Mouse (Mus musculus): Measurements from ENCODE around the gene Glp2r.
A peak's percentile ranks its signal among the peaks of the same experiment; 100 is the strongest.

The Glp2r gene

GRCm38 (mm10) chr11:67663437-67663836 is 107.5 kb downstream of the Glp2r start:
- no peak for DNase-seq (ENCODE audit: extremely low spot score)

GRCm38 (mm10) chr11:67661465-67661864 is 109.5 kb downstream of the Glp2r start:
- no peak for DNase-seq (ENCODE audit: extremely low spot score)

- peak; percentile 62 for DNase-seq (ENCODE audit: extremely low spot score)
Observed at GRCm38 (mm10) chr11:67657685-67658382, 113.1 kb downstream of the Glp2r start.

DNA sequence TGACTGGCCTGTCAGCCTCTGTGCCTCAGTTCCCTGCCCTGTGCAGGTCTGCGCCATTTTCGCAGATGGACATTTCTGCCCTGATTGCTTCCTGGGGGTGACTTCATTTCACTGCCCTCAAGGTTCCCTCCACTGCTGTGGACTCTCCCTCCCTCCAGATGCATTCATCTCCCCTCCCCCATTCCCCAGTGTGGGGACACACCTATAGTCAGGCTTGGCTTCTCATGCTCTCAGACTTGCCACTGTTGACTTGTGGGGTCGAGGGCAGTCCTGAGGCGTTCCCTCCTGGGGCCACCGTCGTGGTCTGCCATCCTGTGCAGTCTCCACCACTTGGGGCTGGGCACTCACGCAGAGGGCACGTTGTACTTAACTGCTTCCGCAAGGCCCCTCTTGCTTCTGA is 114.1 kb downstream of the Glp2r start:
- no peak for DNase-seq (ENCODE audit: extremely low spot score)

DNA sequence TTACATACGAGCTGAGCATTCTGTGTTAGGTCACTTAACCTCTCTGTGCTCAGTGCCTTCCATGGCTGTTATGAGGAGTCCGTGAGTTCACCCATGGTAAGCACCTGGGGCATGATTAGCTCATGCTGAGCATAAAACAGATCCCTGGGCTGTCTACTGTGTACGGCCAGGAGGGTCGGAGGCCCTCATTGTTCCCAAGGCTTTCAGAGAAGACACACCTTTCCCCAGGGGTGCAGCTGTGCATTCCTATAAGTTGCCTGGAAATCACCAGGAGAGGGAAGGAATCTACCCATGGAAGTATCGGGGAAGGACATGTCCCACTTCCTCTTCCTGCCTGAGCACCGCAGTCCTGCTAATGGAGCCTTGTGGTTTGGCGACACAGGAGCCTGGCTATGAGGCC is 114.6 kb downstream of the Glp2r start:
- DNase-seq (ENCODE audit: extremely low spot score) = no peak

DNA sequence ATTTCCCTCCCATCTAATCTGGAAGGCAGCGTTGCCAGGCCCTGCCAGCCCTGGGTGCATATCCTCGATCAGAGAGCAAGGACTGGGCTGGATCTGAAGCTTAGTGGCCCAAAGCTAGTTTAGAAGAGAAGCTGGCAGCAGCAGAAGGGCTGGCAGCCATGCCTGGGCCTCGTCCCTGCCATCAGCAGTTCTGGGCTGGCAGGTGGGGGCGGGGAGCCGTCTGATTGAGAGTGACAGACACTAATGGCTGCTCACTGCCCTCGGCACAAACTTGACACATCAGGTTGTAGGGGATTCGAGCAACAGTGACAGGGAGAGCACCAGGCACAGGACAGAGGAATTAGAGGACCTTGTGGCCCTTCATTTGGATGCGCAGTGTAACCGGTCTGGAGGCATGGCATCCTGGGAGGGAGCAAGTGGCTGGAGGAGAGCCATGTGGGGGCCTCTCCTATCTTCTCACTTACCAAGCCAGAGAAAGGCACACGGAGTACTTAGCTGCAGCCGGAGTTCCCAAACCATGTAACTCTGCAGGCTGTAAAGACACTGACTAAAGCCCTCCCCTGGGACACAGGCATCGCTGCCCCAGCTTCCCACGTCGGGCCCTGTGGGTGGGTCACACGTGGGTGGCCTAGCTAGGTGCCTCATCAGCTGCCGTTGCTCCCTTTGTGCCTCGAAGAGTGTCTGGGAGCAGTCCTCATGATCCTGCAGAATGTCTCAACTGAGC is 115.6 kb downstream of the Glp2r start:
- no peak for DNase-seq (ENCODE audit: extremely low spot score)

GRCm38 (mm10) chr11:67654514-67654913 is 116.4 kb downstream of the Glp2r start:
- DNase-seq (ENCODE audit: extremely low spot score) = no peak

GRCm38 (mm10) chr11:67653521-67654090 is 117.3 kb downstream of the Glp2r start:
- DNase-seq (ENCODE audit: extremely low spot score) = no peak

DNA sequence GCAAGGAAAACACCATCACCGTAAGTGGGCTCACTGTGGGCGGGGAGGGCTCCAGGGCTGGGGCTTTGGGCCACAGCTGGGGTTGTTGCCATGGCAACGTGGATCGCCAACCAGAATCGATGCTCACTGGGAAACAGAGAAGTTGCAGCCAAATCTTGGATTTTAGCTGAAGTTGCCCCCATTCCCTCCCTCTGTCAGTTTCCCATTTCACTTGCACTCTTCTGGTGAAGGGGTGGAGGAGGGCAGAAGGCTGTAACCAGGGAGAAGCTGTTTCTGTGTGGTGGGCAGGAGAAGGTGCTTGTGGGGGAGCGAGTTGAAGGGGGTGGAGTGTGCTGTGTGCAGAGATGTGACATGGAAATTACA is 118.1 kb downstream of the Glp2r start:
- no peak for DNase-seq (ENCODE audit: extremely low spot score)

GRCm38 (mm10) chr11:67652194-67652892 is 118.6 kb downstream of the Glp2r start:
- peak; percentile 57 for DNase-seq (ENCODE audit: extremely low spot score)

DNA sequence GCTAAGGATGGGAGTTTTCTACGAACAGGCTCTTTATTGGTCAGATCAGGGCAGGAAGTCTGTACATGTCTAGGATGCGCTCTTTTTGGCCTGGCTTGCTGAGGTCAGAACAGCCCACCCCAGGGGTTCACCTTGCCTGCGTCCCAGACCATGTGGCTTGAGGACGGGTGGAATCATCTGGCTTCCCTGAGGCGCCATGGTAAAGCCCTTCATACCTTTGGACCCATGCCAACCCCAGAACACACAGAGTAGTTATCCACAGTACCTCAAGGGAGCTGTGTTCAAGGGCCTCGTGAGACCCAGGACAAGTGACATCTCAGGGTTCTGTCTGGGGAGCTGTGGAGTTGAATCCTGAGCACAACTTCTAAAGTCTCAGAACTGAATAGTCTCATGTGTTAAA is 119.2 kb downstream of the Glp2r start:
- no peak for DNase-seq (ENCODE audit: extremely low spot score)

GRCm38 (mm10) chr11:67649971-67650707 is 120.8 kb downstream of the Glp2r start:
- DNase-seq (ENCODE audit: extremely low spot score) = no peak

DNA sequence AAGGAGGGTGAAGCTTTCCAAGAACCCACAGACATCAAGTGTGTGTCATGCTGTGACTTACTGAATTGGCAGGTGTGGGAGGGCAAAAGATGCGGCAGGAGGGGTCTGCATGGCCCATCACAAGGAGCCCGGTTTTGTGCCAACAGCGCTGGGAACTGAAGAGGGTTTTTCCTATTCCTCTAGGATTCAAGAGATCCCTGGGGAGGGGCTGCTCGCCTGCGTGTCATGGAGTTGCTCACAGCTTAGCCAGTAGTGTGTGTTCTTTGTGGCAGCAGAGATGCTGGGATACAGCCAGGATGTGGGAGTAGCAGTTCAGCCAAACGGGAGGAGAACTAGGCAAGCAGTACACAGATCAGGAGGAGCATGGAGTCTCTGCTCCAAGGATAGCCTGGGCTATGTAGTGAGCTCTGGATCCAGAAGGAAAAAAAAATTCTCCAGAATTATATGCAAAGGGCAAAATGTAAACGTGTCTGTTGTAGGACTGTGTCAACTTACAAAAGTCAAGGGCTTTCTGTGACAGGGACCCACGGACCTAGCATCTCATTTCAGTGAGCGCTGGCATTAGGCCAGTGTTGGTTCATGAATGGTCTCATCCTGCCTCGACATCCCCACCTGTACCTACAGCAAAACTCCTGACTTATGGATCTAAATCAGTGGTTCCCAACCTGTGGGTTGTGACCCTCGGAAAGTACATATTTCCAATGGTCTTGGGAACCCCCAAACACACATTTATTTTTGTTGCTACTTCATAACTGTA is 122.1 kb downstream of the Glp2r start:
- no peak for DNase-seq (ENCODE audit: extremely low spot score)

- peak; percentile 78 for DNase-seq (ENCODE audit: extremely low spot score)
Observed at GRCm38 (mm10) chr11:67647745-67648144, 123.2 kb downstream of the Glp2r start.

DNA sequence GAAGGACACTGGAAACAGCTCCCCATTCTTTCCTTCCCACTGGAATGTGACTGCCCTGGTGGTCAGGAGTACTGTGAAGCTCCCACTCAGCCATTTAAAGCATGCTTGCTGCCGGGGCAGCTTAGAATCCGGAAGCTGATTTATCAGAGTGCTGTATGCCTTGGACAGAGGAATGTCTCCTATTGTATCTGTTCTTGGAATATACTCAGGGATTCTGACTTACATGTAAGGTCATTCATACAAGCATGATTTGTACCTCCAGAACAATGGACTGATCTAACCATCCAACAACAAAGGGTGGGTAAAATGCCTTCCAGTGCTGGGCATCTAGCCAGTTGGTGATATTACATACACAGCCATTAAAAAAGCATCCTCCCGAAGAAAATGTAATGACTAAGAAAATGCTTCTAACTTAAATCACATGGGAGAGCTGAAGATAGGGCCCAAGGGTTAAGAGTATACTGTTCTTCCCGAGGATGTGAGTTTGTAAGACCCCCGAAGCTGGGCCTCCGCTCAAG is 126.3 kb downstream of the Glp2r start:
- DNase-seq (ENCODE audit: extremely low spot score) = no peak

DNA sequence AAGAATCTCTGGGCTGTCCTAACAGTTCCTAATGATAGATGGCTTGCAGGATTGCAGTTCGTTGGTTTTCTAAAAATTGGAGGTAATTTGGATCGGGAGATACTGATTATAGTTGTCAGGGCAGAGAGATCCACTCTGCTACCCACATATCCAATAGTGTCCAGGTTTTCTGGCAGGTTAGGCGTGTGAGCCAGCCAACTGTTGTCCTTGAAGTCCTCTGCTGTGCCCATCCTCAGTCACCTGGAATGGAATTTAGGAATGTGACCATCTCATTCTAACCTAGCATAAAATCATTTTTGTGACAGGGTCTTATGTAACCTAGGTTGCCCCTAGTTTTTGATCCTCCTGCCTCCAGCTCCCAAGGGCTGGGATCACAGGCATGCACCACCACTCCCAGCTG is 127.5 kb downstream of the Glp2r start:
- DNase-seq (ENCODE audit: extremely low spot score) = no peak

DNA sequence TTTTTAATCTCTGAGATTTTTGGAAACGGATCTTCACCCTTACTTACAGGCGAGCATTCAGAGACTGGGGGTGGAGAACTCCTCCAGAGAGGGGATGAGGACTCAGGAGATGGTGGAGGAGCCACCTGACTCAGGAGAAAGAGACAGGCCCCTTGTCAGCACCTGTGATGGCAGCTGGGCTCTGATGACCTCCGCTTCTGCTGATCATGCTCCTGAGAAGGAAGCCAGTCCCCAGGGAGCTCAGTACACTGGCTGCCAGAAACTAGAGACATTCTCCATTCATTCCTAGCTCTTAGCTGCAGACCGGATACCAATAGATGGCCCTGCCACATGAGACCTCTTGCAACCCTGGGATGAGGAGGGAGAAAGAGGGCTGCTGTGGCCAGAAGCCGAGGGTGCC is 128.1 kb downstream of the Glp2r start:
- no peak for DNase-seq (ENCODE audit: extremely low spot score)

DNA sequence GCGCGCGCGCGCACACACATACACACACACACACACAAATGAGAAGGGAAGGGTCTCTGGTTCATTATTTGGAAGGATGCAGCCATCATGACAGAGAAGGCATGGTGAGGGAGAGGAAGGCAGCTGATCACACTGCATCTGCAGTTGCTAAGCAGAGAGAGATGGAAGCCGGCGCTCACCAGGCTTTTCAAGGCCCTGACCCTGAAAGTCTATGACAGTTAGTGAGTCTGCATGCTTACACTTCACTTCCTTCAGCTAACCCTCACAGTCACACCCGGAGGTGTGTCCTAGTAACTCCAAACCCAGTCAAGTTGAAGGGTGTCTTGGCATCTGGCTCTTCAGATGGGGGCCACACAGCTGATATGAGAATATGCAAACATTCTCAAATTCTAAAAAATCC is 128.5 kb downstream of the Glp2r start:
- no peak for DNase-seq (ENCODE audit: extremely low spot score)

GRCm38 (mm10) chr11:67640299-67640698 is 130.7 kb downstream of the Glp2r start:
- DNase-seq (ENCODE audit: extremely low spot score) = no peak

DNA sequence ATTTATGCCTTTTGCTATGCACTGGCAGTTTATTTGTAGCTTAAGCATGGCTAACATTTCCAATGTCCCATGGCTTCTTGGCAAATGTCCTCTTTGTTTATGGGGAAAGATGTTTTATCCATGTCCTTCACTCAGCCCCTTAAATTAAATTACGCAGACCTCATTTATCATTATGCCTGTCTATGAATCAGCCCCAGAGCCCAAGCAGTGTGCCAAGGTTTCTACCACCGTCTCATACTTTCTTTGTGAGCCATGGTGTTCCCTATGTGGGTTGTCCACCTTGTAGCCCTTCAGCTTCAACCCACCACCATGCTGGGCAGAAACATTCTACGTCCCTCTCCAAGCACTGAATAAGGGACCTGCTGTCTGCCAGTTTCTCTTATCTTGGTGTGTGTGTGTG is 132.6 kb downstream of the Glp2r start:
- DNase-seq (ENCODE audit: extremely low spot score) = no peak

Data from embryo, embryonic 9.5 days (tissue).